Mouse (Mus musculus) frontal cortex, adult 2 months (tissue): ENCODE results near the gene Selenof. TPM values are rescaled to one million over a fixed set of nuclear protein-coding genes. Genes with fewer than 3 reads are reported as not detected.

Source experiments
- DNase-seq, 2 experiments: peaks; one replicate each; pipeline ENCODE4 v3.0.0; 2022; ENCODE audit warnings: low spot score in 1 of 2; ENCODE audit errors: extremely low spot score in 1 of 2
- polyA plus RNA-seq: library from polyadenylated mRNA; depleted of rRNA; stranded (reverse); fragments of >200 nt; gene quantifications from 2 replicates; pipeline ENCODE4 v1.2.3, GENCODE M21; 2012; rRNA removed

Gene Selenof
- polyA plus RNA-seq, 1 experiment: 289 TPM

- DNase-seq: no peak
These were observed 58.8 kb downstream of the Selenof start for GRCm38 (mm10) chr3:144628915-144629230.

DNA sequence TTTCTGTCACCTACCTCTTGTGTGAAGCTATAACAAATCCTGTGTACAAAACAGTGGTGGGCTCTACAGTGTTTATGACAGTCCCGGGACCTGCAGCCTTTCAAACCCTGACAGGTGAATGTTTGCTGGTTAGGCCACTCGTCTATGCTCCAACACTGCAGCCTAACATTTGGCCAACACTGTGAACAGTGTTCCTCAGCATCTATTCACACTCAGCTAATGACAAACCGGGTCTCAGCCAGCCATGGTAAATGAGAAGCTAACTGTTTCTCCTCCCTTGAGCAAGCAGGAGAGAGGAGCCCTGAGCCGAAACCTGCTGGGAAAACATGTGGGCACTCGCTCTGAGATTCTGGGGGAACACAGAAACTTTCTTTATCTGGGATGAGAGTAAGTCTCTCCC is 65.1 kb downstream of the Selenof start:
- DNase-seq: no peak

DNA sequence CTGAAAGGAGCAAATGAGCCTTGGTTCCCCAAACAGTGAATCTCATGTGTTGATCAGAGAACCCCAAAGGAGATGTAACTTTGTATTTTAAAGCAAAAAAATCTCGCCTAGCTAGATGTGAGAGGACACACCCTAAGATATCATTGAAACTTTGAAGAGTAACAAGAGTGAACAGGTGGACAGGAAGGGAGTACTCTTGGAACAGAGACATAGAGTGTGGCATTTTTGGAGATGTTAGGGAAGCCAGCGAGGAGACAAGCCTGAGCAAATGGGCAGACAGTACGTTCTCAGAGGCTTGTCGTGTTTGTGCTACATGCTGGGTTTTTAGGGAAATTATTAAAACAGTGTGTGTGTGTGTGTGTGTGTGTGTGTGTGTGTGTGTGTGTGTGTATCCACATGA is 68.0 kb downstream of the Selenof start:
- no peak for DNase-seq

- no peak for DNase-seq
These were observed 69.3 kb downstream of the Selenof start for GRCm38 (mm10) chr3:144639387-144639786.

DNA sequence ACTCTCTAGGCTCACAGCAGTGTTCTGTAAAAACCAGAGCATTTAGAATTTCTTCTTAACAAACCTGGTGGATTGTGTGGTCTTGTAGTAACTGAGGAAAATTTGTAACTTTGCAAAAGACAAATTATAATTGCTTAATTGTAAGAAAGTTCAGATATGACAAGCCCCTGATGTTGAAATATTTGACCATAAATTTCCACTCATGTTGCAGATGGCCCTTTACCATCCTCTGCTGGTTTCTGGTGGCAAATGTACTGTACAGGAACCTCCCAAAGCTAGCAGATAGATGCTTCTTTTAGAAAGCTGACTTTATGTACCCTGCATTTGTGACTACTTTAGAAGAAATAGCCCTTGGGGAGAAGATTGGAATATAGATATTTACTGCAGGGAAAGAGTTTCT is 69.9 kb downstream of the Selenof start:
- no peak for DNase-seq

GRCm38 (mm10) chr3:144642141-144642540 is 72.0 kb downstream of the Selenof start:
- DNase-seq: no peak

- peak; percentile 38 to 47 for DNase-seq
These were observed 73.3 kb downstream of the Selenof start for GRCm38 (mm10) chr3:144643301-144643871.

DNA sequence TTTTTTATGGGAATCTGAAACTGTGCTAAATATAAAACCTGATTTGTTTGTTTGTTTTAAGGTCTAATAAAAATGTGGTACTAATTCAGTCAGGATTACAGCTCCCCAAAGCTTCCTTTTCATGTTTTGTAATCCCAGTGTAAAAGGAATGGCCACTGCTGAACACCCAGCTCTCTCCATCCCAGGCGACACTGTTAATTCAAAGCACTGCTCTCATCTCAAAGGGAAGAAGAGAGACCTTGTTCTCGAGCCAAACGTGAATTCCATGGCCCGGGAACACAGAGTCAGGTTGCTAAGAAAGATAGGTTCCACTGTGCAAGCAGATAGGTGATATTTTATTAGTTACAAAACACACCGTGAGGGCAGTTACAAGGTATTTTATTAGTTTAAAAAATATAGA is 74.1 kb downstream of the Selenof start:
- DNase-seq: no peak

Other genes with a start within 250 kb of the Selenof start
- 21.7 and 22.3 TPM in 2 replicates for gene Hs2st1, start 123 bp upstream of the Selenof start, polyA plus RNA-seq
- 31.0 and 32.3 TPM in 2 replicates for gene Sh3glb1, start 150.0 kb downstream of the Selenof start, polyA plus RNA-seq
- 4.6 and 8.8 TPM in 2 replicates for gene Clca3a1, start 190.7 kb downstream of the Selenof start, polyA plus RNA-seq
- gene Clca3a2, start 249.2 kb downstream of the Selenof start, polyA plus RNA-seq: 0.53 and 0.74 TPM in 2 replicates